Mouse (Mus musculus): ENCODE results near the gene Snd1. TPM values are rescaled to one million over a fixed set of nuclear protein-coding genes. Genes with fewer than 3 reads are reported as not detected.

Gene Snd1
- total and polyA plus RNA-seq, 3 experiments = 83.7 to 377 (median 210) TPM

DNA sequence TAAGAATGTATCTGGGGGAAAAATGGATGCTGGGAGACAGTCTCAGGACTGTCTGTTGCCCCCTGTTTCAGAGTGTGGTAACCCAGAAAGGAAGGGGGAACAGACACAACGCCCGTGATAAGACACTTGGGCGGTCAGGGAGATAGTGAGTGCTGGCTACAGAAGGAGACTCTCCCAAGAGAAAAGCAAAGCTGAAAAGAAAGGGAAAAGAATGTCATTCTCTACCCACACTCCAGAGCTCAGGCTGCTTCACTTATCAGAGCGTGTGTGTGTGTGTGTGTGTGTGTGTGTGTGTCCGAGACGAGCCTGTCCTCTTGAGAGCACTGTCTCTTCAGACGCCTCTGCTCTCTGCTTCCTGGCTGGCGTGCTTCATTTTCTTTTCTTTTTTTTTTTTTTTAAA lies 310.8 kb downstream of the Snd1 start:
- Histone ChIP-seq H3K36me3 (replicated peaks in 1 of 2; ENCODE audit: control insufficient read depth in 1 of 2, insufficient read depth in 1 of 2, low read length in 1 of 2) (peaks cover 28 to 92% of the 10 kb centered on the region in 2 experiments), H3K27ac (ENCODE audit: insufficient read depth, low read depth) (no peak overlapping the region), H3K4me3 (replicated peaks in 1 of 3; ENCODE audit: low read depth in 2 of 3, low read length in 2 of 3, poor library complexity in 1 of 3) (no peak overlapping the region), H3K9ac (ENCODE audit: insufficient read depth, low read depth) (no peak overlapping the region), H3K9me3 (replicated peaks; ENCODE audit: low read length) (no peaks in the 10 kb centered on the region), H3K79me2 (replicated peaks; ENCODE audit: control insufficient read depth, extremely low read depth, insufficient read depth, poor library complexity, severe bottlenecking) (no peaks in the 10 kb centered on the region), H3K27me3 (replicated peaks) (no peaks in the 10 kb centered on the region), H3K4me1 (ENCODE audit: control insufficient read depth in 1 of 2, insufficient read depth in 2 of 2) (no peaks in the 10 kb centered on the region), H3K4me2 (ENCODE audit: insufficient read depth, low read depth, poor library complexity, severe bottlenecking) (no peak overlapping the region)
- dilution Hi-C loops (cut with MboI; ENCODE audit: extremely low pct_ligation_motif_present, extremely low pct_unique_long_range_greater_than_20kb, low sequenced_read_pairs) (no loop called here), in situ Hi-C loops (cut with MboI; ENCODE audit: low pct_ligation_motif_present, low pct_unique_long_range_greater_than_20kb, low sequenced_read_pairs) (no loop called here)
- no peak for TF ChIP-seq RCOR1 (conservative IDR thresholded peaks at IDR 0.05; ENCODE audit: low read depth, low read length)
- no peak for TF ChIP-seq HCFC1 (IDR thresholded peaks at IDR 0.05; ENCODE audit: low read depth, low read length)
- no peak for TF ChIP-seq E2F4 (IDR thresholded peaks at IDR 0.05; ENCODE audit: insufficient replicate concordance, low read depth, low read length)
- TF ChIP-seq SMC3 (IDR thresholded peaks at IDR 0.05; ENCODE audit: low read depth, low read length) = no peak
- TF ChIP-seq SIN3A (IDR thresholded peaks at IDR 0.05; ENCODE audit: low read length) = no peak
- TF ChIP-seq MEF2A (IDR thresholded peaks at IDR 0.05; ENCODE audit: borderline replicate concordance, low read depth, low read length) = no peak
- TF ChIP-seq NELFE (IDR thresholded peaks at IDR 0.05; ENCODE audit: low read depth, low read length) = no peak
- DNase-seq (ENCODE audit: extremely low read depth) = no peak

DNA sequence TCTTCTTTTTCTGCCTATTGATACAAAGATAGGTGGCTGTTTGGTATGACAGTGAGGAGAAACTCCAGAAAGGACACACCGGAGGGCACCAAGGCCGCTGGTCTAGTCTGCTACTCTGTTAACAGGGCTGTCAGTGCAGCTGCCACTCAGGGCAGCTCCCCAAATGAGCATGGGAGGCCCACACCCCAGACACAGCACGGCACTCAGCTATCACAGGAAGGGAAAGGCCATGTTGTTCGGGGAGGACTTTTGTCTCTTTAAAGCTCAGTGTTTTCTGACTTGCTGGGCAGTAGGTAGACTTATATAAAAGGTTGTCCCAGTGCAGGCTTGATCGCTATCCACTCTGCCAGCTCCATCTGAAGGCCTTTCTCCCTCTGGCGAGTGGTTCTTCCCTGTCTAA lies 312.2 kb downstream of the Snd1 start:
- no peak overlapping the region for H3K4me2 ChIP-seq (ENCODE audit: insufficient read depth, low read depth, poor library complexity, severe bottlenecking)
- in situ Hi-C loops (cut with MboI; ENCODE audit: low pct_ligation_motif_present, low pct_unique_long_range_greater_than_20kb, low sequenced_read_pairs) (no loop called here), dilution Hi-C loops (cut with MboI; ENCODE audit: extremely low pct_ligation_motif_present, extremely low pct_unique_long_range_greater_than_20kb, low sequenced_read_pairs) (no loop called here)
- TF ChIP-seq TCF12 (IDR thresholded peaks at IDR 0.05; ENCODE audit: low read depth, low read length) (no peak), EP300 (IDR thresholded peaks at IDR 0.05; ENCODE audit: low read length) (no peak), MAFK (IDR thresholded peaks at IDR 0.05; ENCODE audit: insufficient replicate concordance, low read length) (no peak), MAZ (IDR thresholded peaks at IDR 0.05; ENCODE audit: low read depth, low read length) (no peak)
- H3K9ac ChIP-seq (ENCODE audit: insufficient read depth, low read depth) = no peak overlapping the region
- no peaks in the 10 kb centered on the region for H3K79me2 ChIP-seq (replicated peaks; ENCODE audit: control insufficient read depth, extremely low read depth, insufficient read depth, poor library complexity, severe bottlenecking)
- H3K27me3 ChIP-seq (replicated peaks) = no peaks in the 10 kb centered on the region
- no peak overlapping the region for H3K4me3 ChIP-seq (replicated peaks in 1 of 3; ENCODE audit: low read depth in 2 of 3, low read length in 2 of 3, poor library complexity in 1 of 3)
- peaks cover 32 to 89% of the 10 kb centered on the region in 2 experiments for H3K36me3 ChIP-seq (replicated peaks in 1 of 2; ENCODE audit: control insufficient read depth in 1 of 2, insufficient read depth in 1 of 2, low read length in 1 of 2)
- H3K27ac ChIP-seq (ENCODE audit: insufficient read depth, low read depth) = no peak overlapping the region
- no peak for DNase-seq (ENCODE audit: extremely low read depth)
- no peaks in the 10 kb centered on the region for H3K9me3 ChIP-seq (replicated peaks; ENCODE audit: low read length)
- no peaks in the 10 kb centered on the region for H3K4me1 ChIP-seq (ENCODE audit: control insufficient read depth in 1 of 2, insufficient read depth in 2 of 2)

DNA sequence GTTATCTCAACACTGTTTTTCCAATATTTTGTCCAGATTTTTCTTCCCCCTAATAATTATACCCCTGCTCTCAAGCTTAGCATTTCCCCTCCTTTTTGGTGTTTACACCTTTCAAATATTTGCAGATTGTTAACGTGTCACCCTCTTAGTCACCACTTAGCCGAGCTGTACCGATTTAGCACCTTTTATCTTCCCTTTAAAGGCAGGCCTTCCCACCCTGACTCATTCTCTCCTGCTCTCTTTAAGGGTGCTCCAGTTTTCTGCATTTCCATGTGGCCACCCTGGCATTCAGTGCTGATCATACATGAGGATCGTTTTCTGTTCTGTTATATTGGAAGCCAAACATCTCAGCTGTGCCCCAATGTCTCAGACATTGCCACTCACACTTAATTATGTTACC lies 314.7 kb downstream of the Snd1 start:
- Histone ChIP-seq H3K9me3 (replicated peaks; ENCODE audit: low read length) (no peaks in the 10 kb centered on the region), H3K4me2 (ENCODE audit: insufficient read depth, low read depth, poor library complexity, severe bottlenecking) (no peak overlapping the region), H3K79me2 (replicated peaks; ENCODE audit: control insufficient read depth, extremely low read depth, insufficient read depth, poor library complexity, severe bottlenecking) (no peaks in the 10 kb centered on the region), H3K27ac (ENCODE audit: insufficient read depth, low read depth) (no peak overlapping the region), H3K36me3 (replicated peaks in 1 of 2; ENCODE audit: control insufficient read depth in 1 of 2, insufficient read depth in 1 of 2, low read length in 1 of 2) (peaks cover 30 to 92% of the 10 kb centered on the region in 2 experiments), H3K4me1 (ENCODE audit: control insufficient read depth in 1 of 2, insufficient read depth in 2 of 2) (no peaks in the 10 kb centered on the region), H3K27me3 (replicated peaks) (no peaks in the 10 kb centered on the region), H3K9ac (ENCODE audit: insufficient read depth, low read depth) (no peak overlapping the region), H3K4me3 (replicated peaks in 1 of 3; ENCODE audit: low read depth in 2 of 3, low read length in 2 of 3, poor library complexity in 1 of 3) (no peak overlapping the region)
- TF ChIP-seq ZMIZ1 (IDR thresholded peaks at IDR 0.05; ENCODE audit: low read depth, low read length) (no peak), JUND (conservative IDR thresholded peaks at IDR 0.05; ENCODE audit: low read depth, low read length) (no peak), GABPA (IDR thresholded peaks at IDR 0.05; ENCODE audit: insufficient replicate concordance, low read depth, low read length) (no peak), NRF1 (IDR thresholded peaks at IDR 0.05; ENCODE audit: low read depth, low read length) (no peak), UBTF (IDR thresholded peaks at IDR 0.05; ENCODE audit: low read depth, low read length) (no peak), POLR2A (IDR thresholded peaks at IDR 0.05; ENCODE audit: low read depth, low read length) (no peak), ZNF384 (IDR thresholded peaks at IDR 0.05; ENCODE audit: low read depth, low read length) (no peak)
- in situ Hi-C loops (cut with MboI; ENCODE audit: low pct_ligation_motif_present, low pct_unique_long_range_greater_than_20kb, low sequenced_read_pairs) = no loop called here
- DNase-seq (ENCODE audit: extremely low read depth) = no peak
- dilution Hi-C loops (cut with MboI; ENCODE audit: extremely low pct_ligation_motif_present, extremely low pct_unique_long_range_greater_than_20kb, low sequenced_read_pairs) = no loop called here
